8 mouse cellular contexts compared by ENCODE assay signal in the genomic region with DNA sequence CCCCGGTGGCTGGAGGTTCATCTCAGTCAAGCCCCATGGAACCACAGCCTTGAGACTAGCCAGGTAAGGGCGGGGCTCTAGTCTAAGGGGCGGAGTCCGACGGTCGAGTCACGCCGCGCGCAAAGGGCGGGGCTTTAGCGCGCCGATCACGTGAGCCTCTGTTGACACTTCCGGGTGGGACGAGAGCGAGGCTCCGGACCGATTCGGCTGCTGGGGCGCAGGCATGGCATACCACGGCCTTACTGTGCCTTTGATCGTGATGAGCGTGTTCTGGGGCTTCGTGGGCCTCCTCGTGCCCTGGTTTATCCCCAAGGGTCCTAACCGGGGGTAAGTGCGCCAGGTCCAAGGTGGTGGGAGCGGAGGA. TPM values are rescaled to one million over a fixed set of nuclear protein-coding genes. Genes with fewer than 3 reads are reported as not detected.
DNase-seq lines count a peak whose midpoint lies in the region; ATAC-seq and TF ChIP-seq lines count a peak whose summit lies in the region.

No protein-coding gene starts in this region.

- H3K27ac ChIP-seq in bone marrow, adult 2 months (ENCODE audit: control insufficient read depth, insufficient read depth, low read depth, low read length, poor library complexity) = peak overlapping the region; percentile 90
- H3K27ac ChIP-seq in embryonic facial prominence, embryonic 15.5 days (replicated peaks) = peak overlapping the region; percentile 94
- H3K27ac ChIP-seq in heart, embryonic 10.5 days = peak overlapping the region; percentile 94
- peak overlapping the region; percentile 95 for H3K27ac ChIP-seq in kidney, embryonic 15.5 days

- H3K4me1 ChIP-seq in bone marrow, adult 2 months (ENCODE audit: control insufficient read depth, insufficient read depth, low read length) = no peaks in the 10 kb centered on the region; the same call in 1 of the 2 replicates
- peaks cover 26% of the 10 kb centered on the region for H3K4me1 ChIP-seq in embryonic facial prominence, embryonic 15.5 days
- peaks cover 24% of the 10 kb centered on the region; the same call in 1 of the 2 replicates for H3K4me1 ChIP-seq in heart, embryonic 10.5 days
- peaks cover 23% of the 10 kb centered on the region for H3K4me1 ChIP-seq in kidney, embryonic 15.5 days

- H3K4me3 ChIP-seq in bone marrow, adult 2 months (replicated peaks; ENCODE audit: control insufficient read depth, low read depth, low read length) = peak overlapping the region; percentile 93
- H3K4me3 ChIP-seq in embryonic facial prominence, embryonic 15.5 days (replicated peaks) = peak overlapping the region; percentile 94
- H3K4me3 ChIP-seq in heart, embryonic 10.5 days = peak overlapping the region; percentile 98
- H3K4me3 ChIP-seq in kidney, embryonic 15.5 days (replicated peaks) = peak overlapping the region; percentile 97

- no peak for TF ChIP-seq CTCF in bone marrow, adult 2 months (IDR thresholded peaks at IDR 0.05; ENCODE audit: control insufficient read depth, insufficient read depth, low read length)

- DNase-seq in 416B (ENCODE audit: low read depth) (peak; percentile 89), liver (peak; percentile 93)
- DNase-seq in heart, embryonic 10.5 days (ENCODE audit: low spot score) = peak; percentile 96
- peak; percentile 89 to 94 for DNase-seq in spleen, postnatal 4 days (ENCODE audit: low spot score in 2 of 2)

- H3K9me3 ChIP-seq in embryonic facial prominence, embryonic 15.5 days (replicated peaks) = no peaks in the 10 kb centered on the region
- no peaks in the 10 kb centered on the region for H3K9me3 ChIP-seq in heart, embryonic 10.5 days
- H3K9me3 ChIP-seq in kidney, embryonic 15.5 days (replicated peaks) = no peaks in the 10 kb centered on the region

- TF ChIP-seq POLR2A in bone marrow, adult 2 months (IDR thresholded peaks at IDR 0.05; ENCODE audit: borderline replicate concordance, control insufficient read depth, low read depth, low read length) = peak; percentile 93; the same call in 1 of the 2 replicates

- ATAC-seq in embryonic facial prominence, embryonic 15.5 days (ENCODE audit: insufficient number of reproducible peaks, low FRiP score, low TSS enrichment, low read depth) = peak; percentile 94
- peak; percentile 95 for ATAC-seq in kidney, embryonic 15.5 days (replicated peaks; ENCODE audit: low FRiP score)
- ATAC-seq in monocyte, adult 5-6 weeks (replicated peaks; ENCODE audit: insufficient number of reproducible peaks, low FRiP score, low TSS enrichment, poor library complexity, severe bottlenecking) = peak; percentile 90

- peak overlapping the region; percentile 85 for H3K9ac ChIP-seq in embryonic facial prominence, embryonic 15.5 days
- peak overlapping the region; percentile 81 for H3K9ac ChIP-seq in kidney, embryonic 15.5 days

- no peaks in the 10 kb centered on the region for H3K27me3 ChIP-seq in embryonic facial prominence, embryonic 15.5 days
- H3K27me3 ChIP-seq in heart, embryonic 10.5 days (ENCODE audit: insufficient read depth, poor library complexity, severe bottlenecking) = no peaks in the 10 kb centered on the region
- peaks cover 5% of the 10 kb centered on the region; the same call in 1 of the 2 replicates for H3K27me3 ChIP-seq in kidney, embryonic 15.5 days

- H3K4me2 ChIP-seq in embryonic facial prominence, embryonic 15.5 days (replicated peaks) = peak overlapping the region; percentile 65
- H3K4me2 ChIP-seq in kidney, embryonic 15.5 days = peak overlapping the region; percentile 77

- under 1% methylated on average over 30 of the region's 30 CpGs for WGBS in bone marrow, adult 2 months
- WGBS in embryonic facial prominence, embryonic 15.5 days = under 1% methylated on average over 30 of the region's 30 CpGs
- WGBS in heart, embryonic 10.5 days = under 1% methylated on average over 30 of the region's 30 CpGs
- under 1% methylated on average over 30 of the region's 30 CpGs for WGBS in kidney, embryonic 15.5 days

- H3K36me3 ChIP-seq in embryonic facial prominence, embryonic 15.5 days = no peaks in the 10 kb centered on the region; the same call in 1 of the 2 replicates
- peaks cover 11% of the 10 kb centered on the region; the same call in 1 of the 2 replicates for H3K36me3 ChIP-seq in heart, embryonic 10.5 days
- no peaks in the 10 kb centered on the region for H3K36me3 ChIP-seq in kidney, embryonic 15.5 days

RNA-seq across cellular contexts. Expression of gene Atp6v0e, which starts 13.2 kb away (rescaled TPM):
- polyA plus RNA-seq in bone marrow, adult 2 months (2011; ENCODE audit: insufficient read depth, insufficient read length, low replicate concordance, missing spikeins) = 80.6 and 112 TPM in 2 replicates
- 255 and 256 TPM in 2 replicates for polyA plus RNA-seq in embryonic facial prominence, embryonic 15.5 days (2015; fragmentation: Nextera tagmentation; extraction: Ambion mirVana)
- 189 and 213 TPM in 2 replicates for polyA plus RNA-seq in heart, embryonic 10.5 days (2016; fragmentation: Nextera tagmentation; extraction: Ambion mirVana)
- polyA plus RNA-seq in kidney, embryonic 15.5 days (2015; fragmentation: Nextera tagmentation; extraction: Ambion mirVana) = 211 and 224 TPM in 2 replicates
- 314 to 369 TPM (median 315 TPM) in 3 replicates for total RNA-seq in monocyte, adult 5-6 weeks (2017)

RNA-seq across cellular contexts. Expression of gene Crebrf, which starts 39.2 kb away (rescaled TPM):
- 28.1 and 33.9 TPM in 2 replicates for polyA plus RNA-seq in bone marrow, adult 2 months (2011; ENCODE audit: insufficient read depth, insufficient read length, low replicate concordance, missing spikeins)
- 7.5 and 9.3 TPM in 2 replicates for polyA plus RNA-seq in embryonic facial prominence, embryonic 15.5 days (2015; fragmentation: Nextera tagmentation; extraction: Ambion mirVana)
- polyA plus RNA-seq in heart, embryonic 10.5 days (2016; fragmentation: Nextera tagmentation; extraction: Ambion mirVana) = 2.7 and 4.5 TPM in 2 replicates
- polyA plus RNA-seq in kidney, embryonic 15.5 days (2015; fragmentation: Nextera tagmentation; extraction: Ambion mirVana) = 7.0 and 9.0 TPM in 2 replicates
- total RNA-seq in monocyte, adult 5-6 weeks (2017) = 79.3 to 106 TPM (median 83.5 TPM) in 3 replicates

Comparison
In these comparisons a context has a peak if more than half of its experiments do, and no peak if none do; other contexts are left out.
1. Peak in every context shown above with its lines: DNase-seq, ATAC-seq, H3K4me3 ChIP-seq and H3K27ac ChIP-seq.